Mouse (Mus musculus) adrenal gland (tissue): Measurements from ENCODE around the gene Lrr1.
"Not testable (repeated sequence)": the region's sequence is repeated elsewhere in the genome, so short reads cannot be mapped to it uniquely, and the experiment has no call there.

Experiments used
- intact Hi-C: fragments of 180-260 bp; cut with DNase I; formaldehyde crosslinking; loops from one replicate; pipeline ENCODE4 v1.15.1; 2025

Gene Lrr1

DNA sequence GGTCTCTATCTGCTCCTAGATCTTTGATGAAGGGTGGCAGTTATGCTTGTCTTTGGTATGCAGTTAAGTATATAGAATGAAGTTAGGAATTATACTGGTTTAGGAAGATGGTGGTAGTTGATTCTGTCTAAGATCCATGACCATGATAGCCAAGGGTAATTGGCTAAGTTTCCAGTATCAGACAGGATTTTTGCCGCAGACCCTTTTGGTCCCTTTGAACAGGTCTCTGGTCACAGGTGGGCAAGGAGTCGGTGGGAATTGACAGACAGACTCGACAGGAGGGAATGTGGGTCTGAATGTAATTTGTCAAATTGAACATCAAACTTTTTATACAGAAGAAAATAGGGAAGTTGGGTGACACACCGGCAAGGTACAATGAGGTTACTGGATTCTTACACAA lies 5.0 kb upstream of the Lrr1 start:
- intact Hi-C loops: not testable (repeated sequence)

- intact Hi-C loops: no loop called here
Observed at GRCm38 (mm10) chr12:69164904-69165303, 3.7 kb upstream of the Lrr1 start.

DNA sequence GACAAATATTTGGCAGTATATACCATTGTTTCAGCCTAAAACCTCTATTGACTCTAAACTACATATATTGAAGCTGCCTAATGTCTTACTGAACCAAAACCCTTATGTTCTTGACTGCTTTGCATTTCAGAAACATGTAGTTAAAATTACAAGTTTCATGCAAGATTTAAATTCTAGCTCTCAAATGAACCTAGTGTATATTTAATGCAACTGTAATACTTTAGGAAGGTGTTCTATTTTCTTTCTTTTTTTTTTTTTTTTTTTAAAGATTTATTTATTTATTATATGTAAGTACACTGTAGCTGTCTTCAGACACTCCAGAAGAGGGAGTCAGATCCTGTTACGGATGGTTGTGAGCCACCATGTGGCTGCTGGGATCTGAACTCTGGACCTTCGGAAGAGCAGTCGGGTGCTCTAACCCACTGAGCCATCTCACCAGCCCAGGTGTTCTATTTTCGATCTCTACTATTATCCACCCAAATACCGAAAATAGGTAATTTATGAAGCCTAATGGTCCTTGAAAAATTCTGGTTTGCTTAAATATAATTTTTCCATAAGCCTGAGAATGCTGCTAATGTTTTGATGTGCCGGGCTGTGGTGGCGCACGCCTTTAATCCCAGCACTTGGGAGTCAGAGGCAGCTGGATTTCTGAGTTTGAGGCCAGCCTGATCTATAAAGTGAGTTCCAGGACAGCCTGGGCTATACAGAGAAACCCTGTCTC lies 1.6 kb upstream of the Lrr1 start:
- intact Hi-C loops: not testable (repeated sequence)

GRCm38 (mm10) chr12:69167656-69168460 lies 756 bp upstream of the Lrr1 start:
- intact Hi-C loops: no loop called here

- intact Hi-C loops: no loop called here
Observed at GRCm38 (mm10) chr12:69171307-69171706, 2.7 kb downstream of the Lrr1 start.

DNA sequence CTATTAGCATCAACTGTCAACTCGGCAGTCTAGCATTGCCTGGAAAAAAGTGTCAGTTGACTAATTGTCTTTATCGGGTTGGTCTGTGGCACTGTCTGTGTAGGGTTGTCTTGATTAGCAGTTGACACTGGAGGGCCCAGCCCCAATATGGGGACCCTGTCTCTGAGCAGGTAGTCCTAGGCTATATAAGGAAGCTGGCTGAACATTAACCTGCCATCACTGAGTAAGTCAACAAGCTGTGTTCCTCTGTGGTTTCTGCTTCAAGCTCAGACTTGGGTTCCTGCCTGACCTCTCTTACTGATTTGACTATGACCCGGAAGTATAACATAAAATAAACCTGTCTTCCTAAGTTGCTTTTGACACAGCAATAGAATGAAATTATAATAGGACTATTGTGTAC lies 7.4 kb downstream of the Lrr1 start:
- intact Hi-C loops: no loop called here

- intact Hi-C loops: no loop called here
Observed at GRCm38 (mm10) chr12:69177526-69177925, 8.9 kb downstream of the Lrr1 start.

DNA sequence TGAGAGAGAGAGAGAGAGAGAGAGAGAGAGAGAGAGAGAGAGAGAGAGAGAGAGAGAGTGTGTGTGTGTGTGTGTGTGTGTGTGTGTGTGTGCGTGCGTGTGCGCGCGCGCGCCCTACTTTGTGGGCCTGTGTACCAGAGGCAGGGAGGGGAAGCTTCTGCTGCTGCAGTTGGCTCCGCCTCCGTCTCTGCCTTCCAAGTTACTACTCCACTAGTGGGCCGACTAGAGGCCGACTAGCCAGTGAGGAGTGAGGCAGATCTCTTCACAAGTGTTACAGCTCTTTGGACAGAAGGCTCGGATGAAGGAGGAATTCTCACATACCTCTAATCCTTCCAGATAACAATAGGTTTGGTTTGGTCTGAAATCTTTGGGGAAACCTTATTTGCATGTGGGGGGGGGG lies 10.8 kb downstream of the Lrr1 start:
- intact Hi-C loops: no loop called here

DNA sequence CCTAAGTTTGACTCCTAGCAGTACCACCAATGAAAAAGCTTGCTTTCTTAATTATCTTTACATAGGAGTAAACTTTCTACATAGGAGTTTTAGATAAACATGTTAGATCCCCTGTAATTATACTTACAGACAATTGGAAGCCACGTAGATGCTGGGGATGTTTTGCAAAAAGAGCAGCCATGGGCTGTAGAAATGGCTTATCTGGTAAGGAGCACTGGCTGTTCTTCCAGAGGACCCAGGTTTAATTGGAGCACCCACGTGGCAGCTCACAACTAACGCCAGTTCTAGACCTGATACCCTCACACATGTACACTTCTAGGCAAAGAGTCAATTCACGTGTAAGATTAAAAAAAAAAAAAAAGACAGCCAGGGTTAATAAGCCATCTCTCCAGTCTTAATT lies 13.2 kb downstream of the Lrr1 start:
- intact Hi-C loops: no loop called here

DNA sequence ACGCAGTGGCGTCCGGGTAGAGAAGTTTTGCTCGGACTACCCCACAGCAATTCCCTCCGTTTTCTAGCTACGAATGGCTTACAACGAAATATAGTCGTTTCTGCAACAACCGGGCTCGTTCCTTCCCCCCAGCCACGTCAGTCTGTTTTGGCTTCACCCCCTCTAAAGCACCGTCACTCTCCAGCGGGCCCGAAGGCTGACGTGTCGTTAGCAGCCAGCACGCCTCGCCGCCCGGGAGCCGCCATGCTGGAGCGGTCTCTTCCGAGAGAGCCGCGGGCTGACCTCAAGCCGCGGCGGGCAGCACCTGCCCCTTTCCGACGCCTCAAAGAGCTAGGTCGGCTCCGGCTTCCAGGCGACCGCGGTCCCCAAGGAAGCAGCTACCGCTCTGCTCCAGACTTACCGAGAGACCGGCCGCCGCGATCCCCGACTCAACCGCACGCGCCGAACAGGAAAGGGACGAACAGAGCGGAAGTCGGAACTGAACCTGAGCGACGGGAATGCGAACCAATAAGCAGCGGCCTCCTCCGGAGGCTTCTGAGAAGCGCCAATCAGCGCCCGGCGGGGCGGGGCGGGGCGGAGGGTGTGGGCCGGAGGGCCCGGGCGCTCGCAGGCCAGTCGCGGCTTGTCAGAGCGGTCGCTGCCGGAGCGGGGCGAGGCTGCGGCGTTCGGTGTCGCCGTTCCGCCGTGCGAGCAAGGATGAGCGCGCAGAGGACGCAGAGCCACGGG lies 15.1 kb downstream of the Lrr1 start, which contains the start of the genes Rpl36al and Mgat2:
TSS of gene Rpl36al (minus strand) at position 501 of the 726 bp plus-strand sequence.
TSS of gene Mgat2 (plus strand) at position 575 of the 726 bp plus-strand sequence.
- intact Hi-C loops: no loop called here

DNA sequence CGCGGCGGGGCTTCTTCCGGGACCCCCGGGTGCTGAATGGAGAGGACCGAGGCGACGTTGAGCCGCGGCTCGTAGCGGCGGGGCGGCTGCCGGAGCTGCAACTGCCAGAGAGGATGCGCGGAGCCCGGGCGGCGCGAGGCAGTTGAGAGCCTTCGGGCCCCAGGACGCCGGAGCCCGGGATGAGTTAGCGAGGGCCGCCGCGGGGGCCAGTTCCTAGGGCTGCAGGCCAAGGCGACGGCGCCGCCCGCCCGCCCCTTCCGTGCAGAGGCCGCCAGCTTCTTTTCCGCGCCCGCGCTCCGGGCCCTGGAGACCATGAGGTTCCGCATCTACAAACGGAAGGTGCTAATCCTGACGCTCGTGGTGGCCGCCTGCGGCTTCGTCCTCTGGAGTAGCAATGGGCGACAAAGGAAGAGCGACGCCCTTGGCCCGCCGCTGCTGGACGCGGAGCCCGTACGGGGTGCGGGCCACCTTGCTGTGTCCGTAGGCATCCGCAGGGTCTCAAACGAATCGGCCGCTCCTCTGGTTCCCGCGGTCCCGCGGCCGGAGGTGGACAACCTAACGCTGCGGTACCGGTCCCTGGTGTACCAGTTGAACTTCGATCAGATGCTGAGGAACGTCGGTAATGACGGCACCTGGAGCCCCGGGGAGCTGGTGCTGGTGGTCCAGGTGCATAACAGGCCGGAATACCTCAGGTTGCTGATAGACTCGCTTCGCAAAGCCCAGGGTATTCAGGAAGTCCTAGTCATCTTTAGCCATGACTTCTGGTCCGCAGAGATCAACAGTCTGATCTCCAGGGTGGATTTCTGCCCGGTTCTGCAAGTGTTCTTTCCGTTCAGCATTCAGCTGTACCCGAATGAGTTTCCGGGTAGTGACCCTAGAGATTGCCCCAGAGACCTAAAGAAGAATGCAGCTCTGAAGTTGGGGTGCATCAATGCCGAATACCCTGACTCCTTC lies 16.0 kb downstream of the Lrr1 start:
- intact Hi-C loops: loop anchor here (5.0 kb wide), 1 partner anchor 113 kb away; the partner anchor contains the start of gene Klhdc2

GRCm38 (mm10) chr12:69185371-69185770 lies 16.8 kb downstream of the Lrr1 start:
- intact Hi-C loops: loop anchor here (5.0 kb wide), 1 partner anchor 112 kb away; the partner anchor contains the start of gene Klhdc2

- intact Hi-C loops: loop anchor here (5.0 kb wide), 1 partner anchor 110 kb away; the partner anchor contains the start of gene Klhdc2
Observed at GRCm38 (mm10) chr12:69186811-69187471, 18.3 kb downstream of the Lrr1 start.

- intact Hi-C loops: no loop called here
Observed at GRCm38 (mm10) chr12:69190074-69190473, 21.5 kb downstream of the Lrr1 start.

DNA sequence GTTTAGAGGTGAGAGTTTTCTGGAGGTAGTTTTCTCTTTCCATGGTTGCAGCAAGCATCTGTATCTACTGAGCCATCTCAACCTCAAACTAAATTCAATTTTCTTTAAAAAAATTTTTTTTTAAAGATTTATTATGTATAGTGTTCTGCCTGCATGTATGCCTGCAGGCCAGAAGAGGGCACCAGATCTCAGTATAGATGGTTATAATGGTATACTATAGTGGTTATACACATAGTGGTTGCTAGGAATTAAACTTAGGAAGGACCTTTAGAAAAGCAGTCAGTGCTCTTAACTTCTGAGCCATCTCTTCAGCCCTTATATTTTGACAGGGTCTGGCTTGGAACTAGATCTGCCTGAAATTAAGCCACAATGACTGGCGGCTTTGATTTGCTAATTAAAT lies 21.9 kb downstream of the Lrr1 start:
- intact Hi-C loops: no loop called here

DNA sequence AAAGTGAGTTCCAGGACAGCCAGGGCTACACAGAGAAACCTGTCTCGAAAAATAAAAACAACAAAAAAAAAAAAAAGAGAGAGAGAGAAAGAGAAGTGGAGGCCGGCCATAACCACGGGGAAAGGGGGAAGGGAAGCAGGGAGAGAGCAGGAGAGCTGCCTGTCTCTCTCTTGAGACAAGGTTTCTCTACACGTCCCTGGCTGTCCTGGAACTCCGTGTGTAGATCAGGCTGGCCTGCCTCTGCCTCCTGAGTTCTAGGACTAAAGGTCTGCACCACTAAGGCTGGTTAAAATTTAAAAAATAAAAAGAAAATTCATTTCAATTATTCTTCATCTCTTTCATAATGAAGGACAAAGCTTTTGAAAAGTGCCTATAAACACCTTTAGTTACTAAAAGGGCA lies 22.8 kb downstream of the Lrr1 start:
- intact Hi-C loops: no loop called here

DNA sequence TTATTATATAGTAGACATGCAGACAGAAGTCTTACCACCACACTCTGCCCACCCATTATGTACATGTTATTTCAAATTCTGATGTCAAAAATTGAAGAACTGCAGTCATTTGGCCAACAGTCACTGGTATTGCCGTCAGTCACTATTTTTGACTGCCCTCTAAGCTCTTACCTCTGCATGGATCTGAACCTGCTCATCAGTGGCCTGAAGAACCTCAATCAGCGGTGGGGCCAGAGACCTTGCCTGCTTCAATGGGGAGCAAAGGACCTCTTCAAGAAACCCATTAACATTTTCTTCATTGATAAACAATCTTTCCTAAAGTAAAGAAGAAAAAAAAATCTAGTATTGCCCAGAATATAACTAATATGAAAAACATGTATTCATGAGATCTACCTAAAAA lies 24.0 kb downstream of the Lrr1 start:
- intact Hi-C loops: no loop called here

GRCm38 (mm10) chr12:69196444-69197377 lies 28.1 kb downstream of the Lrr1 start, which contains the start of gene Gm49383:
Gm49383 (minus strand) TSS chr12:69197104.
- intact Hi-C loops: loop anchor here (5.0 kb wide), 1 partner anchor 111 kb away; no protein-coding TSS in a partner anchor
